Mouse (Mus musculus): Measurements from ENCODE around the gene Adgrl3.
"Not testable (repeated sequence)": the region's sequence is repeated elsewhere in the genome, so short reads cannot be mapped to it uniquely, and the experiment has no call there.

Adgrl3 gene

GRCm38 (mm10) chr5:81375992-81376391 lies 356.1 kb downstream of the Adgrl3 start:
- no peak for DNase-seq (ENCODE audit: low read depth, low spot score)

GRCm38 (mm10) chr5:81405582-81406143 lies 385.7 kb downstream of the Adgrl3 start:
- DNase-seq (ENCODE audit: low read depth, low spot score): no peak

GRCm38 (mm10) chr5:81417326-81417725 lies 397.4 kb downstream of the Adgrl3 start:
- no peak for DNase-seq (ENCODE audit: low read depth, low spot score)

- DNase-seq (ENCODE audit: low read depth, low spot score): no peak
Measured at GRCm38 (mm10) chr5:81427393-81427792, 407.5 kb downstream of the Adgrl3 start.

GRCm38 (mm10) chr5:81436375-81436774 lies 416.4 kb downstream of the Adgrl3 start:
- DNase-seq (ENCODE audit: low read depth, low spot score): no peak

- no peak for DNase-seq (ENCODE audit: low read depth, low spot score)
Measured at GRCm38 (mm10) chr5:81442150-81442549, 422.2 kb downstream of the Adgrl3 start.

- no peak for DNase-seq (ENCODE audit: low read depth, low spot score)
Measured at GRCm38 (mm10) chr5:81465971-81466370, 446.0 kb downstream of the Adgrl3 start.

GRCm38 (mm10) chr5:81474681-81475080 lies 454.7 kb downstream of the Adgrl3 start:
- peak; percentile 1 for DNase-seq (ENCODE audit: low read depth, low spot score)

GRCm38 (mm10) chr5:81475406-81475805 lies 455.5 kb downstream of the Adgrl3 start:
- no peak for DNase-seq (ENCODE audit: low read depth, low spot score)

GRCm38 (mm10) chr5:81475971-81476606 lies 456.2 kb downstream of the Adgrl3 start:
- no peak for DNase-seq (ENCODE audit: low read depth, low spot score)

- DNase-seq (ENCODE audit: low read depth, low spot score): no peak
Measured at GRCm38 (mm10) chr5:81480911-81481310, 461.0 kb downstream of the Adgrl3 start.

GRCm38 (mm10) chr5:81483890-81484289 lies 464.0 kb downstream of the Adgrl3 start:
- DNase-seq (ENCODE audit: low read depth, low spot score): no peak

GRCm38 (mm10) chr5:81501076-81501475 lies 481.1 kb downstream of the Adgrl3 start:
- no peak for DNase-seq (ENCODE audit: low read depth, low spot score)

GRCm38 (mm10) chr5:81518720-81519496 lies 499.0 kb downstream of the Adgrl3 start:
- DNase-seq (ENCODE audit: low read depth, low spot score): no peak

GRCm38 (mm10) chr5:81519497-81520382 lies 499.8 kb downstream of the Adgrl3 start:
- peak; percentile 11 for DNase-seq (ENCODE audit: low read depth, low spot score)

- DNase-seq (ENCODE audit: low read depth, low spot score): no peak
Measured at GRCm38 (mm10) chr5:81522760-81523159, 502.8 kb downstream of the Adgrl3 start.

- DNase-seq (ENCODE audit: low read depth, low spot score): no peak
Measured at GRCm38 (mm10) chr5:81524532-81524961, 504.6 kb downstream of the Adgrl3 start.

GRCm38 (mm10) chr5:81525326-81525725 lies 505.4 kb downstream of the Adgrl3 start:
- no peak for DNase-seq (ENCODE audit: low read depth, low spot score)

- DNase-seq (ENCODE audit: low read depth, low spot score): no peak
Measured at GRCm38 (mm10) chr5:81531639-81532038, 511.7 kb downstream of the Adgrl3 start.

GRCm38 (mm10) chr5:81550211-81550610 lies 530.3 kb downstream of the Adgrl3 start:
- DNase-seq (ENCODE audit: low read depth, low spot score): no peak

- DNase-seq (ENCODE audit: low read depth, low spot score): not testable (repeated sequence)
Measured at GRCm38 (mm10) chr5:81555149-81555548, 535.2 kb downstream of the Adgrl3 start.

GRCm38 (mm10) chr5:81556008-81556407 lies 536.1 kb downstream of the Adgrl3 start:
- DNase-seq (ENCODE audit: low read depth, low spot score): no peak
